Mouse (Mus musculus) MEL (cell line): ENCODE data around the gene C2. TPM values are rescaled to one million over a fixed set of nuclear protein-coding genes. Genes with fewer than 3 reads are reported as not detected.
A peak's percentile ranks its signal among the peaks of the same experiment; 100 is the strongest.

Source experiments
- DNase-seq: peaks from one replicate; pipeline ENCODE4 v3.0.0; 2011; ENCODE audit warnings: low read depth, low spot score
- H3K27ac ChIP-seq: 2 replicates; pipeline ENCODE4 v1.5.1; 2012; ENCODE audit warnings: low read depth, mild to moderate bottlenecking, control low read depth, low read length, moderate library complexity; ENCODE audit not compliant: control insufficient read depth
- H3K27me3 ChIP-seq, 2 experiments: fragments of 150-350 bp in 1 of 2; sonication (generic) in 1 of 2; 2 replicates each; pipeline ENCODE4 v1.6.1; 2012; ENCODE audit warnings: low read length in 2 of 2, mild to moderate bottlenecking in 2 of 2, improper control_type of control experiment in 1 of 2, moderate library complexity in 1 of 2; ENCODE audit not compliant: insufficient read depth in 2 of 2, control insufficient read depth in 1 of 2
- H3K36me3 ChIP-seq, 2 experiments: 2 replicates each; pipeline ENCODE4 v1.6.1; 2012 to 2014; ENCODE audit warnings: low read length in 2 of 2, improper control_type of control experiment in 1 of 2, inconsistent platforms in 1 of 2, mild to moderate bottlenecking in 1 of 2; ENCODE audit not compliant: insufficient read depth in 2 of 2, control insufficient read depth in 1 of 2
- H3K4me1 ChIP-seq, 2 experiments: fragments of 150-350 bp in 1 of 2; sonication (generic) in 1 of 2; 2 replicates each; pipeline ENCODE4 v1.6.1; 2012; ENCODE audit warnings: low read length in 2 of 2, improper control_type of control experiment in 1 of 2, mild to moderate bottlenecking in 1 of 2; ENCODE audit not compliant: insufficient read depth in 2 of 2, control insufficient read depth in 1 of 2
- H3K4me3 ChIP-seq, 2 experiments: fragments of 150-350 bp in 1 of 2; sonication (generic) in 1 of 2; 2 replicates each; pipeline ENCODE4 v1.5.1; 2012; ENCODE audit warnings: low read depth in 2 of 2, low read length in 2 of 2, mild to moderate bottlenecking in 2 of 2, moderate library complexity in 2 of 2, control low read depth in 1 of 2, improper control_type of control experiment in 1 of 2; ENCODE audit not compliant: control insufficient read depth in 1 of 2, insufficient read depth in 1 of 2
- H3K79me2 ChIP-seq: 2 replicates; pipeline ENCODE4 v1.6.1; 2012; ENCODE audit warnings: mild to moderate bottlenecking, low read length, moderate library complexity; ENCODE audit not compliant: control insufficient read depth, poor library complexity, insufficient read depth
- H3K9ac ChIP-seq: 2 replicates; pipeline ENCODE4 v1.6.1; 2012; ENCODE audit warnings: low read depth, mild to moderate bottlenecking, control low read depth, low read length, moderate library complexity; ENCODE audit not compliant: control insufficient read depth, poor library complexity, severe bottlenecking
- H3K9me3 ChIP-seq: fragments of 150-350 bp; sonication (generic); replicated peaks from 2 replicates; pipeline ENCODE4 v1.6.1; 2012; ENCODE audit warnings: mild to moderate bottlenecking, low read length, improper control_type of control experiment, moderate library complexity; ENCODE audit not compliant: insufficient read depth
- CHD1 ChIP-seq: IDR thresholded peaks from 2 replicates; pipeline ENCODE4 v1.6.1; 2012; ENCODE audit warnings: low read depth, mild to moderate bottlenecking, inconsistent platforms, low read length, improper control_type of control experiment
- CHD2 ChIP-seq: IDR thresholded peaks from 2 replicates; pipeline ENCODE4 v1.6.1; 2011; ENCODE audit warnings: low read length, improper control_type of control experiment
- CTCF ChIP-seq, 3 experiments: IDR thresholded peaks in 2 of 3; conservative IDR thresholded peaks in 1 of 3; 2 replicates each; pipeline ENCODE4 v1.5.1; 2011 to 2012; ENCODE audit warnings: low read length in 3 of 3, low read depth in 2 of 3, mild to moderate bottlenecking in 2 of 3, improper control_type of control experiment in 1 of 3, inconsistent platforms in 1 of 3, mixed read lengths in 1 of 3, moderate library complexity in 1 of 3; ENCODE audit not compliant: control insufficient read depth in 1 of 3, insufficient read depth in 1 of 3, poor library complexity in 1 of 3, severe bottlenecking in 1 of 3
- GABPA ChIP-seq: IDR thresholded peaks from 2 replicates; pipeline ENCODE4 v1.6.1; 2012; ENCODE audit warnings: low read depth, mild to moderate bottlenecking, inconsistent platforms, low read length, improper control_type of control experiment, moderate library complexity
- GATA1 ChIP-seq: IDR thresholded peaks from 2 replicates; pipeline ENCODE4 v1.6.1; 2011; ENCODE audit warnings: low read depth, low read length, improper control_type of control experiment
- JUND ChIP-seq: IDR thresholded peaks from 2 replicates; pipeline ENCODE4 v1.6.1; 2011; ENCODE audit warnings: low read depth, mild to moderate bottlenecking, improper control_type of control experiment, low read length
- MAX ChIP-seq: IDR thresholded peaks from 2 replicates; pipeline ENCODE4 v1.6.1; 2011; ENCODE audit warnings: low read length, improper control_type of control experiment
- MEF2A ChIP-seq: IDR thresholded peaks from 2 replicates; pipeline ENCODE4 v1.6.1; 2014; ENCODE audit warnings: low read depth, mild to moderate bottlenecking, inconsistent platforms, low read length, improper control_type of control experiment; ENCODE audit not compliant: poor library complexity, insufficient replicate concordance, severe bottlenecking; ENCODE audit errors: extremely low read depth
- MXI1 ChIP-seq: IDR thresholded peaks from 2 replicates; pipeline ENCODE4 v1.6.1; 2011; ENCODE audit warnings: mild to moderate bottlenecking, low read depth, low read length, improper control_type of control experiment
- MYC ChIP-seq: IDR thresholded peaks from 2 replicates; pipeline ENCODE4 v1.6.1; 2011; ENCODE audit warnings: low read depth, mild to moderate bottlenecking, low read length, improper control_type of control experiment, moderate library complexity
- NELFE ChIP-seq: IDR thresholded peaks from 2 replicates; pipeline ENCODE4 v1.6.1; 2011; ENCODE audit warnings: low read depth, low read length, improper control_type of control experiment
- POLR2A ChIP-seq, 2 experiments: IDR thresholded peaks; 2 replicates each; pipeline ENCODE4 v1.6.1; 2011 to 2012; ENCODE audit warnings: low read length in 2 of 2, mild to moderate bottlenecking in 2 of 2, control low read depth in 1 of 2, improper control_type of control experiment in 1 of 2, low read depth in 1 of 2, moderate library complexity in 1 of 2; ENCODE audit not compliant: control insufficient read depth in 1 of 2, insufficient read depth in 1 of 2, poor library complexity in 1 of 2
- POLR2AphosphoS2 ChIP-seq: IDR thresholded peaks from 2 replicates; pipeline ENCODE4 v1.6.1; 2011; ENCODE audit warnings: low read length, improper control_type of control experiment
- SIN3A ChIP-seq: IDR thresholded peaks from 2 replicates; pipeline ENCODE4 v1.6.1; 2012; ENCODE audit warnings: low read length, improper control_type of control experiment, inconsistent platforms
- SMC3 ChIP-seq: IDR thresholded peaks from 2 replicates; pipeline ENCODE4 v1.6.1; 2011; ENCODE audit warnings: low read depth, low read length, improper control_type of control experiment
- TBP ChIP-seq: IDR thresholded peaks from 2 replicates; pipeline ENCODE4 v1.8.0; 2011; ENCODE audit warnings: low read depth, low read length, improper control_type of control experiment
- ZMIZ1 ChIP-seq: IDR thresholded peaks from 2 replicates; pipeline ENCODE4 v1.6.1; 2012; ENCODE audit warnings: low read depth, mild to moderate bottlenecking, inconsistent platforms, low read length, improper control_type of control experiment, moderate library complexity
- ZNF384 ChIP-seq: IDR thresholded peaks from 2 replicates; pipeline ENCODE4 v1.6.1; 2012; ENCODE audit warnings: low read depth, mild to moderate bottlenecking, inconsistent platforms, low read length, improper control_type of control experiment
- polyA plus RNA-seq, 2 experiments: library from polyadenylated mRNA; stranded (reverse) in 1 of 2; unstranded in 1 of 2; fragments of >175 nt in 1 of 2; fragments of >200 nt in 1 of 2; gene quantifications; 2 replicates each; pipeline versions ENCODE4 v1.2.1 to v1.2.4; 2012; ENCODE audit warnings: low replicate concordance in 2 of 2, low read depth in 1 of 2; ENCODE audit not compliant: insufficient read length in 2 of 2, insufficient read depth in 1 of 2, missing spikeins in 1 of 2
- total RNA-seq: library from RNA; depleted of rRNA; stranded (reverse); fragments of 300-350 nt; gene quantifications from 2 replicates; pipeline ENCODE4 v1.2.3, GENCODE M21; 2012

C2 gene
- total and polyA plus RNA-seq, 3 experiments = 2.2 to 9.4 TPM; not detected in 1

DNA sequence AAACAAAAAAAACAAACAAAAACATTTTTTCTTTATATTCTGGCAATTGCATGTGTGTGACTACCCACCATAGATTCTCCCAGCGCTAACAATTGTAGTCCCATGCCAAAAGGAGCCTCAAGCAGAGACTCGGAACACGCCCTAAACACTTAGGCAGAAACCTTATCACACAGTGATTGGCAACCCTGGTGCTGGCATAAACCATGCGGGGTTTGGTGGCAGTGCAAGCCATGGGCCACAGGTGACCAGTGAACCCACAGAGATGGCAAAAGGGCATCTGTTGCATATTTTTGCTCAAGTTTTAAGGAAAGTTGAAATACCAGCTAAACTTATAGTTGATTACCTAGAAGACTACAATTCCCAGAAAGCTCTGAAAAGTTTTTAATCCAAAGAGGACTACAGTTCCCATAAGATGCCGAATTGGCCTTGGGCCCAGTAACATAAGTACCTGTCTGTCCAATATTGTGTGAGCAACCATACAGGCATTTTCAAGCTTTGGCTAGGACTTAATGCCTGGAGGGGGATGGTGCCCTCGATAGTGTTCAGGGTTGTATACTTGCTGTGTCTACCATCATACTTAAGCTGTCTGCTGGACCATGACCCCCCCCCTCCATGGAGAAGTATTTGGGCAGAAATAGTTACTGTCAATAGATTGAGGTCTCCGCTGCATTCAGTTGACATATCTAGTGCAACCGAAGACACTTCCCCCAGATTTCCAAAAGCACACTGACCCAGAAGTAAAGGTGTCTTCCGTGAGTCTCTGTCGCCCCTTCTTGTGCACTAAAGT is 499 bp downstream of the C2 start (continued):
- TF ChIP-seq TBP (peak; percentile 42), MYC (peak; percentile 40; the same call in 1 of the 2 replicates), MAX (peak; percentile 69), POLR2A (IDR thresholded peaks at IDR 0.05; ENCODE audit: control insufficient read depth in 1 of 2, insufficient read depth in 1 of 2, low read depth in 1 of 2, low read length in 2 of 2, poor library complexity in 1 of 2) (no peak; a peak in 2 of 4 replicates), CHD2 (peak; percentile 30; the same call in 1 of the 2 replicates), CTCF (IDR thresholded peaks at IDR 0.05 in 2 of 3, conservative IDR thresholded peaks at IDR 0.05 in 1 of 3; ENCODE audit: control insufficient read depth in 1 of 3, insufficient read depth in 1 of 3, low read depth in 2 of 3, low read length in 3 of 3, poor library complexity in 1 of 3, severe bottlenecking in 1 of 3) (no peak), CHD1 (0 out of 2 replicates have a peak, but pooled peaks have one; percentile 68), MXI1 (no peak), MEF2A (no peak), NELFE (no peak), ZNF384 (no peak), ZMIZ1 (peak; percentile 38; the same call in 1 of the 2 replicates), GABPA (no peak)
- TF ChIP-seq, all 39 proteins: peak for 18

DNA sequence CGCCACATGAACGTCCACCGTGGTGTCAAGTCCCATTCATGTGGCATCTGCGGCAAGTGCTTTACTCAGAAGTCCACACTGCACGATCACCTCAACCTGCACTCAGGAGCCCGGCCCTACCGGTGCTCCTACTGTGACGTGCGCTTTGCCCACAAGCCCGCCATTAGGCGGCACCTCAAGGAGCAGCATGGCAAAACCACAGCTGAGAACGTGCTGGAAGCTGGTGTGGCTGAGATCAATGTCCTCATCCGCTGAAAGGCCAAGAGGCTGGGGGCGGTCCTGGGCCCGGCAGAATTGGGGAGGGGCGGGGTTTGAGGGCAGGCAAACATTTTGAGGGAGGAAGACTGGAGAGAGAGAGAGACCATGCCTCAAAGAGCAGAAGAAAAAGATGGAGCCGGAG is 1.7 kb downstream of the C2 start:
- Histone ChIP-seq H3K79me2 (peaks cover 34% of the 10 kb centered on the region), H3K9ac (no peak overlapping the region), H3K4me3 (no peak overlapping the region), H3K27me3 (no peaks in the 10 kb centered on the region), H3K27ac (no peak overlapping the region), H3K9me3 (no peaks in the 10 kb centered on the region), H3K4me1 (peaks cover 0 to 21% of the 10 kb centered on the region in 2 experiments; a peak in 3 of 4 replicates), H3K36me3 (peaks cover 0 to 17% of the 10 kb centered on the region in 2 experiments; a peak in 2 of 4 replicates)
- 0 out of 2 replicates have a peak, but pooled peaks have one; percentile 18 for TF ChIP-seq SIN3A
- no peak for TF ChIP-seq GATA1
- peak; percentile 41; the same call in 1 of the 2 replicates for TF ChIP-seq POLR2AphosphoS2
- DNase-seq = peak; percentile 37

DNA sequence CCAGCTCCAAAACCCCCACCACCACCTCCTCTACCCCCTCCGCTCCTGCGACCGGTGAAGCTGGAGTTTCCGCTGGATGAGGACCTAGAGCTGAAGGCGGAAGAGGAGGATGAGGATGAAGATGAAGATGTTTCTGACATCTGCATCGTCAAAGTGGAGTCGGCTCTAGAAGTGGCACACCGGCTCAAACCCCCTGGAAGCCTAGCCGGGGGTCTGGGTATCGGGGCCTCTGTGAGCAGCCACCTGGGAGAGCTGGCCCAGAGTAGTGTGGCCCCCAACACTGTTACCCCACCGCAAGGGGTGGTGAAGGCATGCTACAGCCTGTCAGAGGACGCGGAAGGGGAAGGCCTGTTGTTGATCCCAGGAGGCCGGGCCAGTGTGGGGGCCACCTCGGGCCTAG is 2.3 kb downstream of the C2 start:
- Histone ChIP-seq H3K27me3 (no peaks in the 10 kb centered on the region), H3K79me2 (peaks cover 34% of the 10 kb centered on the region), H3K9ac (no peak overlapping the region), H3K27ac (no peak overlapping the region), H3K36me3 (peaks cover 0 to 17% of the 10 kb centered on the region in 2 experiments; a peak in 2 of 4 replicates), H3K4me3 (no peak overlapping the region), H3K9me3 (no peaks in the 10 kb centered on the region), H3K4me1 (peaks cover 0 to 18% of the 10 kb centered on the region in 2 experiments; a peak in 3 of 4 replicates)
- TF ChIP-seq JUND (no peak), SMC3 (no peak)
- DNase-seq = no peak
